In the genomic region with DNA sequence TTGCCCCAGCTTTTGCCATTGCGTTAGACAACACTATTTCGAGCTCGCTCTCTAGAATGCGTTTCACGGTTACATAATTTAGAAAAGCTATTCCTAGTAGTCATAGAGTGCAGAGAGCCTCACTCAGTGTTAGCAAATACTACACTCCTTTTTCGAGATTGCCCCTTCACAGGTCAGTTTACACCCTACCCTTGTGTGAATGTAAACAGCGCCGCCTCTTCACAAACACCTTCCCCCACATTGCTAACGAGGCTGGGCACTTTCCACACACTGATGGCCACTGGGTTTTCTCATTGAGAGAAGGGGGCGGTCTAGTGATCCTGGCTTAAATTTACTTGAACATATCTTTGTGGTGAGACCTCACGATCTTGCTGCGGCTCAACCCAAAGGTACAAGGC, we compare ENCODE assay signal across 8 mouse cellular contexts. TPM values are rescaled to one million over a fixed set of nuclear protein-coding genes. Genes with fewer than 3 reads are reported as not detected.
DNase-seq lines count a peak whose midpoint lies in the region; ATAC-seq lines count a peak whose summit lies in the region.

No protein-coding gene starts in this region.

- H3K27me3 ChIP-seq in heart, embryonic 16.5 days (ENCODE audit: control insufficient read depth, insufficient read depth, low read length): no peaks in the 10 kb centered on the region
- H3K27me3 ChIP-seq in embryonic facial prominence, embryonic 10.5 days (replicated peaks; ENCODE audit: low read depth, poor library complexity, severe bottlenecking): no peaks in the 10 kb centered on the region
- no peaks in the 10 kb centered on the region for H3K27me3 ChIP-seq in intestine, embryonic 16.5 days (replicated peaks; ENCODE audit: control insufficient read depth, insufficient read depth, low read length)
- no peaks in the 10 kb centered on the region for H3K27me3 ChIP-seq in midbrain, embryonic 13.5 days

- H3K4me2 ChIP-seq in heart, embryonic 16.5 days (ENCODE audit: low read depth, low read length): peak overlapping the region; percentile 91
- H3K4me2 ChIP-seq in intestine, embryonic 16.5 days (ENCODE audit: low read depth, low read length): peak overlapping the region; percentile 91
- peak overlapping the region; percentile 97 for H3K4me2 ChIP-seq in midbrain, embryonic 13.5 days (replicated peaks)

- WGBS in heart, embryonic 16.5 days: under 1% methylated on average over 12 of the region's 12 CpGs
- 6% methylated on average over 12 of the region's 12 CpGs for WGBS in embryonic facial prominence, embryonic 10.5 days
- WGBS in intestine, embryonic 16.5 days: 2% methylated on average over 12 of the region's 12 CpGs
- 4% methylated on average over 12 of the region's 12 CpGs for WGBS in midbrain, embryonic 13.5 days

- peak overlapping the region; percentile 56 for H3K27ac ChIP-seq in heart, embryonic 16.5 days (ENCODE audit: low read length)
- H3K27ac ChIP-seq in embryonic facial prominence, embryonic 10.5 days (replicated peaks): peak overlapping the region; percentile 93
- H3K27ac ChIP-seq in intestine, embryonic 16.5 days (ENCODE audit: low read length): no peak overlapping the region
- no peak overlapping the region for H3K27ac ChIP-seq in midbrain, embryonic 13.5 days

- ATAC-seq in heart, embryonic 16.5 days (replicated peaks; ENCODE audit: extremely low read depth, insufficient read depth, low FRiP score): no peak
- ATAC-seq in intestine, embryonic 16.5 days: peak; percentile 27; the same call in 1 of the 2 replicates
- ATAC-seq in midbrain, embryonic 13.5 days: peak; percentile 2; the same call in 1 of the 2 replicates

- no peaks in the 10 kb centered on the region; the same call in 1 of the 2 replicates for H3K9me3 ChIP-seq in heart, embryonic 16.5 days (replicated peaks; ENCODE audit: control insufficient read depth, low read length)
- peaks cover under 1% of the 10 kb centered on the region; the same call in 1 of the 2 replicates for H3K9me3 ChIP-seq in embryonic facial prominence, embryonic 10.5 days
- H3K9me3 ChIP-seq in intestine, embryonic 16.5 days (ENCODE audit: control insufficient read depth, low read length): no peaks in the 10 kb centered on the region
- H3K9me3 ChIP-seq in midbrain, embryonic 13.5 days: no peaks in the 10 kb centered on the region

- H3K9ac ChIP-seq in heart, embryonic 16.5 days (ENCODE audit: low read length): peak overlapping the region; percentile 75
- peak overlapping the region; percentile 65 for H3K9ac ChIP-seq in intestine, embryonic 16.5 days (ENCODE audit: low read depth, low read length)
- peak overlapping the region; percentile 63 for H3K9ac ChIP-seq in midbrain, embryonic 13.5 days (replicated peaks)

- 0 out of 2 replicates have a peak, but pooled peaks cover 2% of the 10 kb centered on the region for H3K36me3 ChIP-seq in heart, embryonic 16.5 days (ENCODE audit: control insufficient read depth, insufficient read depth)
- peaks cover 28% of the 10 kb centered on the region for H3K36me3 ChIP-seq in embryonic facial prominence, embryonic 10.5 days (replicated peaks)
- no peaks in the 10 kb centered on the region for H3K36me3 ChIP-seq in intestine, embryonic 16.5 days (ENCODE audit: control insufficient read depth, insufficient read depth, low read length)
- no peaks in the 10 kb centered on the region for H3K36me3 ChIP-seq in midbrain, embryonic 13.5 days

- DNase-seq in heart, adult 9 months (ENCODE audit: low spot score in 2 of 2): no peak
- no peak for DNase-seq in embryonic facial prominence, embryonic 10.5 days (ENCODE audit: low spot score)
- no peak for DNase-seq in embryo, embryonic 9.5 days (ENCODE audit: extremely low spot score)
- DNase-seq in cerebellum, adult 9-10 months: no peak
- no peak for DNase-seq in gastrocnemius, adult 8-10 months (ENCODE audit: low spot score in 2 of 2)

- peaks cover 13% of the 10 kb centered on the region; the same call in 1 of the 2 replicates for H3K4me1 ChIP-seq in heart, embryonic 16.5 days (ENCODE audit: control insufficient read depth, insufficient read depth, low read length)
- H3K4me1 ChIP-seq in embryonic facial prominence, embryonic 10.5 days: peaks cover 20% of the 10 kb centered on the region
- peaks cover 10% of the 10 kb centered on the region for H3K4me1 ChIP-seq in intestine, embryonic 16.5 days (ENCODE audit: control insufficient read depth, insufficient read depth, low read length)
- peaks cover 25% of the 10 kb centered on the region for H3K4me1 ChIP-seq in midbrain, embryonic 13.5 days (replicated peaks)

- peak overlapping the region; percentile 78 for H3K4me3 ChIP-seq in heart, embryonic 16.5 days (ENCODE audit: low read length)
- H3K4me3 ChIP-seq in embryonic facial prominence, embryonic 10.5 days: peak overlapping the region; percentile 84
- peak overlapping the region; percentile 74 for H3K4me3 ChIP-seq in intestine, embryonic 16.5 days (ENCODE audit: low read length)
- peak overlapping the region; percentile 64 for H3K4me3 ChIP-seq in midbrain, embryonic 13.5 days (replicated peaks)

RNA-seq across cellular contexts. Expression of a gene that starts 0.7 kb away (rescaled TPM):
- polyA plus RNA-seq in heart, embryonic 16.5 days (2015; fragmentation: Nextera tagmentation; extraction: Ambion mirVana): 21.7 and 23.1 TPM in 2 replicates
- polyA plus RNA-seq in embryonic facial prominence, embryonic 10.5 days (2016; fragmentation: Nextera tagmentation; extraction: Ambion mirVana): 41.3 and 44.0 TPM in 2 replicates
- 20.0 and 21.5 TPM in 2 replicates for polyA plus RNA-seq in intestine, embryonic 16.5 days (2015; fragmentation: Nextera tagmentation; extraction: Ambion mirVana)
- polyA plus RNA-seq in midbrain, embryonic 13.5 days (2015; fragmentation: Nextera tagmentation; extraction: Ambion mirVana): 19.8 and 21.1 TPM in 2 replicates
- under 1 TPM; 0.19 to 0.53 (median 0.42) TPM for total RNA-seq in gastrocnemius, adult 8-10 months (2022)

Comparison
In these comparisons a context has a peak if more than half of its experiments do, and no peak if none do; other contexts are left out.
1. H3K27ac ChIP-seq: peak in heart, embryonic 16.5 days (single experiment) and embryonic facial prominence, embryonic 10.5 days (single experiment); none in intestine, embryonic 16.5 days (single experiment) and midbrain, embryonic 13.5 days (single experiment).
2. Peak in every context shown above with its lines, with median percentiles within 50 percentile points of each other: H3K4me2 ChIP-seq, H3K4me3 ChIP-seq and H3K9ac ChIP-seq.